Mouse (Mus musculus) heart, embryonic 14.5 days (tissue): ENCODE results near the gene Katnal1. TPM values are rescaled to one million over a fixed set of nuclear protein-coding genes. Genes with fewer than 3 reads are reported as not detected.

Experiments used
- ATAC-seq: fragments of 200-750 bp; cut with Nextera tagmentation; 2 replicates; pipeline ENCODE4 v1.8.0; 2017; ENCODE audit warnings: low read depth, moderate TSS enrichment; ENCODE audit not compliant: insufficient number of reproducible peaks, insufficient read depth, low FRiP score
- H3K27ac ChIP-seq, 2 experiments: fragments of 200-500 bp in 1 of 2; fragments of 300-500 bp in 1 of 2; sonication (generic) in 1 of 2; replicated peaks in 1 of 2; 2 replicates each; pipeline ENCODE4 v1.5.1; 2012 to 2014; ENCODE audit warnings: low read depth in 2 of 2, low read length in 2 of 2, control low read depth in 1 of 2, mild to moderate bottlenecking in 1 of 2, mixed read lengths in 1 of 2; ENCODE audit not compliant: control insufficient read depth in 1 of 2, insufficient read depth in 1 of 2
- H3K27me3 ChIP-seq: fragments of 300-500 bp; sonication (generic); 2 replicates; pipeline ENCODE4 v1.6.1; 2014; ENCODE audit warnings: mild to moderate bottlenecking, low read length, control low read depth; ENCODE audit not compliant: control insufficient read depth, insufficient read depth
- H3K36me3 ChIP-seq: fragments of 300-500 bp; sonication (generic); 2 replicates; pipeline ENCODE4 v1.6.1; 2014; ENCODE audit warnings: mild to moderate bottlenecking, control low read depth, low read length, mixed read lengths; ENCODE audit not compliant: control insufficient read depth, insufficient read depth
- H3K4me1 ChIP-seq, 2 experiments: fragments of 200-500 bp in 1 of 2; fragments of 300-500 bp in 1 of 2; sonication (generic) in 1 of 2; 2 replicates each; pipeline ENCODE4 v1.6.1; 2012 to 2014; ENCODE audit warnings: low read length in 2 of 2, control low read depth in 1 of 2, mixed read lengths in 1 of 2; ENCODE audit not compliant: control insufficient read depth in 2 of 2, insufficient read depth in 2 of 2
- H3K4me2 ChIP-seq: fragments of 300-500 bp; sonication (generic); 2 replicates; pipeline ENCODE4 v1.6.1; 2014; ENCODE audit warnings: mild to moderate bottlenecking, low read length
- H3K4me3 ChIP-seq, 2 experiments: fragments of 200-500 bp in 1 of 2; fragments of 300-500 bp in 1 of 2; sonication (generic) in 1 of 2; 2 replicates each; pipeline ENCODE4 v1.5.1; 2012 to 2014; ENCODE audit warnings: low read length in 2 of 2, mild to moderate bottlenecking in 2 of 2, control low read depth in 1 of 2, low read depth in 1 of 2, moderate library complexity in 1 of 2; ENCODE audit not compliant: control insufficient read depth in 1 of 2, insufficient read depth in 1 of 2
- H3K9ac ChIP-seq: fragments of 300-500 bp; sonication (generic); 2 replicates; pipeline ENCODE4 v1.6.1; 2014; ENCODE audit warnings: mild to moderate bottlenecking, low read length
- H3K9me3 ChIP-seq: fragments of 300-500 bp; sonication (generic); 2 replicates; pipeline ENCODE4 v1.6.1; 2016; ENCODE audit warnings: low read length, control low read depth; ENCODE audit not compliant: control insufficient read depth
- WGBS: fragments of 180-500 bp; shearing (Covaris S2); extraction: QIAGEN DNeasy Blood & Tissue Kit; methylation state at CpG from one replicate; pipeline ENCODE4 v1.1.7; 2014; 5-methylcytosine and 5-hydroxymethylcytosine counted together
- polyA plus RNA-seq: library from polyadenylated mRNA; unstranded; fragments of >200 nt; fragmentation: Nextera tagmentation; extraction: Ambion mirVana; gene quantifications from 2 replicates; pipeline ENCODE4 v1.2.1, GENCODE M21; 2014

Gene Katnal1
- polyA plus RNA-seq, 1 experiment from 2014 or later, result 15.6 TPM

GRCm38 (mm10) chr5:148953098-148953497 lies 24.0 kb upstream of the Katnal1 start:
- Histone ChIP-seq H3K27me3 (no peaks in the 10 kb centered on the region), H3K36me3 (no peaks in the 10 kb centered on the region), H3K9me3 (no peaks in the 10 kb centered on the region), H3K9ac (no peak overlapping the region), H3K4me3 (no peak overlapping the region), H3K4me2 (no peak overlapping the region), H3K27ac (no peak overlapping the region), H3K4me1 (peaks cover 0 to 6% of the 10 kb centered on the region in 2 experiments; a peak in 2 of 4 replicates)
- 67% methylated on average over 5 of the region's 5 CpGs for WGBS
- ATAC-seq, result no peak

- ATAC-seq, result no peak
- Histone ChIP-seq H3K4me2 (no peak overlapping the region), H3K9me3 (no peaks in the 10 kb centered on the region), H3K27ac (no peak overlapping the region), H3K36me3 (no peaks in the 10 kb centered on the region), H3K27me3 (no peaks in the 10 kb centered on the region), H3K4me3 (no peak overlapping the region), H3K4me1 (peaks cover 0 to 6% of the 10 kb centered on the region in 2 experiments; a peak in 2 of 4 replicates), H3K9ac (no peak overlapping the region)
- 48% methylated on average over 6 of the region's 6 CpGs for WGBS
Observed at GRCm38 (mm10) chr5:148952419-148952818, 23.3 kb upstream of the Katnal1 start.

- Histone ChIP-seq H3K4me2 (no peak overlapping the region), H3K36me3 (no peaks in the 10 kb centered on the region), H3K4me3 (no peak overlapping the region), H3K27ac (no peak overlapping the region), H3K9me3 (no peaks in the 10 kb centered on the region), H3K4me1 (peaks cover 0 to 6% of the 10 kb centered on the region in 2 experiments; a peak in 2 of 4 replicates), H3K27me3 (no peaks in the 10 kb centered on the region), H3K9ac (no peak overlapping the region)
- ATAC-seq, result no peak
- WGBS, result 59% methylated on average over 5 of the region's 5 CpGs
Observed at GRCm38 (mm10) chr5:148951360-148951759, 22.2 kb upstream of the Katnal1 start.

GRCm38 (mm10) chr5:148950064-148950463 lies 20.9 kb upstream of the Katnal1 start:
- H3K9ac ChIP-seq, result no peak overlapping the region
- no peaks in the 10 kb centered on the region for H3K36me3 ChIP-seq
- H3K27me3 ChIP-seq, result no peaks in the 10 kb centered on the region
- ATAC-seq, result no peak
- H3K4me2 ChIP-seq, result no peak overlapping the region
- WGBS, result 40% methylated on average over 15 of the region's 15 CpGs
- no peaks in the 10 kb centered on the region for H3K9me3 ChIP-seq
- H3K4me1 ChIP-seq, result peaks cover 0 to 6% of the 10 kb centered on the region in 2 experiments; a peak in 2 of 4 replicates
- no peak overlapping the region for H3K4me3 ChIP-seq
- no peak overlapping the region for H3K27ac ChIP-seq

- H3K9me3 ChIP-seq, result no peaks in the 10 kb centered on the region
- no peak overlapping the region for H3K4me2 ChIP-seq
- H3K4me1 ChIP-seq, result peaks cover 0 to 8% of the 10 kb centered on the region in 2 experiments; a peak in 2 of 4 replicates
- no peaks in the 10 kb centered on the region for H3K36me3 ChIP-seq
- H3K27me3 ChIP-seq, result no peaks in the 10 kb centered on the region
- no peak for ATAC-seq
- no peak overlapping the region for H3K4me3 ChIP-seq
- no peak overlapping the region for H3K27ac ChIP-seq
- no peak overlapping the region for H3K9ac ChIP-seq
- 65% methylated on average over 9 of the region's 9 CpGs for WGBS
Observed at GRCm38 (mm10) chr5:148948577-148948976, 19.5 kb upstream of the Katnal1 start.

GRCm38 (mm10) chr5:148947412-148947811 lies 18.3 kb upstream of the Katnal1 start:
- Histone ChIP-seq H3K9ac (no peak overlapping the region), H3K36me3 (no peaks in the 10 kb centered on the region)
- WGBS, result 73% methylated on average over 4 of the region's 4 CpGs

GRCm38 (mm10) chr5:148946787-148947186 lies 17.7 kb upstream of the Katnal1 start:
- H3K4me1 ChIP-seq, result peaks cover 0 to 8% of the 10 kb centered on the region in 2 experiments; a peak in 2 of 4 replicates
- no peak for ATAC-seq
- no peak overlapping the region for H3K9ac ChIP-seq
- H3K36me3 ChIP-seq, result no peaks in the 10 kb centered on the region
- H3K4me3 ChIP-seq, result no peak overlapping the region
- no peak overlapping the region for H3K4me2 ChIP-seq
- no peaks in the 10 kb centered on the region for H3K27me3 ChIP-seq
- no peaks in the 10 kb centered on the region for H3K9me3 ChIP-seq
- H3K27ac ChIP-seq, result no peak overlapping the region
- 71% methylated on average over 5 of the region's 5 CpGs for WGBS

More at GRCm38 (mm10) chr5:148947412-148947811, 18.3 kb upstream of the Katnal1 start:
- ATAC-seq, result no peak
- H3K9me3 ChIP-seq, result no peaks in the 10 kb centered on the region
- H3K4me1 ChIP-seq, result peaks cover 0 to 8% of the 10 kb centered on the region in 2 experiments; a peak in 2 of 4 replicates
- H3K4me3 ChIP-seq, result no peak overlapping the region
- no peaks in the 10 kb centered on the region for H3K27me3 ChIP-seq
- H3K4me2 ChIP-seq, result no peak overlapping the region
- no peak overlapping the region for H3K27ac ChIP-seq

- no peak overlapping the region for H3K4me3 ChIP-seq
- no peak overlapping the region for H3K9ac ChIP-seq
- no peaks in the 10 kb centered on the region for H3K9me3 ChIP-seq
- H3K4me1 ChIP-seq, result peaks cover 0 to 6% of the 10 kb centered on the region in 2 experiments; a peak in 1 of 4 replicates
- WGBS, result 79% methylated on average over 2 of the region's 2 CpGs
- no peaks in the 10 kb centered on the region for H3K27me3 ChIP-seq
- no peak overlapping the region for H3K4me2 ChIP-seq
- ATAC-seq, result no peak
- H3K27ac ChIP-seq, result no peak overlapping the region
- no peaks in the 10 kb centered on the region for H3K36me3 ChIP-seq
Observed at GRCm38 (mm10) chr5:148945735-148946134, 16.6 kb upstream of the Katnal1 start.
